Mouse (Mus musculus) liver, embryonic 13.5 days (tissue): ENCODE measurements around the gene Ubr4. TPM values are rescaled to one million over a fixed set of nuclear protein-coding genes. Genes with fewer than 3 reads are reported as not detected.

Experiments
- ATAC-seq: fragments of 200-750 bp; cut with Nextera tagmentation; 2 replicates; pipeline ENCODE4 v1.8.0; 2017; ENCODE audit warnings: low read depth, mild to moderate bottlenecking, moderate number of reproducible peaks, moderate library complexity
- DNase-seq: peaks from one replicate; pipeline ENCODE4 v3.0.0; 2022
- H3K27ac ChIP-seq: fragments of 300-500 bp; sonication (generic); 2 replicates; pipeline ENCODE4 v1.5.1; 2015; ENCODE audit warnings: moderate library complexity, mild to moderate bottlenecking, inconsistent platforms
- H3K27me3 ChIP-seq: fragments of 300-500 bp; sonication (generic); 2 replicates; pipeline ENCODE4 v1.6.1; 2015; ENCODE audit warnings: mild to moderate bottlenecking, inconsistent platforms
- H3K36me3 ChIP-seq: fragments of 300-500 bp; sonication (generic); 2 replicates; pipeline ENCODE4 v1.6.1; 2015; ENCODE audit warnings: mild to moderate bottlenecking, inconsistent platforms
- H3K4me1 ChIP-seq: fragments of 300-500 bp; sonication (generic); replicated peaks from 2 replicates; pipeline ENCODE4 v1.6.1; 2015; ENCODE audit warnings: inconsistent platforms
- H3K4me2 ChIP-seq: fragments of 300-500 bp; sonication (generic); 2 replicates; pipeline ENCODE4 v1.6.1; 2015; ENCODE audit warnings: inconsistent platforms, mild to moderate bottlenecking, moderate library complexity
- H3K4me3 ChIP-seq: fragments of 300-500 bp; sonication (generic); replicated peaks from 2 replicates; pipeline ENCODE4 v1.5.1; 2015; ENCODE audit warnings: mild to moderate bottlenecking, inconsistent platforms
- H3K9ac ChIP-seq: fragments of 300-500 bp; sonication (generic); 2 replicates; pipeline ENCODE4 v1.6.1; 2015; ENCODE audit warnings: mild to moderate bottlenecking, inconsistent platforms
- H3K9me3 ChIP-seq: fragments of 300-500 bp; sonication (generic); replicated peaks from 2 replicates; pipeline ENCODE4 v1.6.1; 2016; ENCODE audit warnings: inconsistent platforms
- WGBS: fragments of 180-500 bp; shearing (Covaris S2); methylation state at CpG from one replicate; pipeline ENCODE4 v1.1.7; 2015; ENCODE audit not compliant: insufficient replicate concordance; 5-methylcytosine and 5-hydroxymethylcytosine counted together
- polyA plus RNA-seq: library from polyadenylated mRNA; unstranded; fragments of >200 nt; fragmentation: Nextera tagmentation; extraction: Ambion mirVana; gene quantifications from 2 replicates; pipeline ENCODE4 v1.2.1, GENCODE M21; 2015

Ubr4 gene
- polyA plus RNA-seq, 1 experiment from 2014 or later: 34.5 TPM

- no peaks in the 10 kb centered on the region for H3K9me3 ChIP-seq
- peaks cover 100% of the 10 kb centered on the region for H3K36me3 ChIP-seq
- no peak overlapping the region for H3K27ac ChIP-seq
- no peaks in the 10 kb centered on the region for H3K4me1 ChIP-seq
- WGBS: 88% methylated on average over 15 of the region's 15 CpGs
- no peaks in the 10 kb centered on the region for H3K27me3 ChIP-seq
- no peak overlapping the region for H3K4me2 ChIP-seq
- ATAC-seq (no peak), DNase-seq (no peak)
- H3K9ac ChIP-seq: no peak overlapping the region
- H3K4me3 ChIP-seq: no peak overlapping the region
Measured at GRCm38 (mm10) chr4:139432966-139433765, 80.8 kb downstream of the Ubr4 start.

GRCm38 (mm10) chr4:139441244-139441643 is 88.8 kb downstream of the Ubr4 start:
- 87% methylated on average over 5 of the region's 5 CpGs for WGBS

GRCm38 (mm10) chr4:139441806-139442205 is 89.4 kb downstream of the Ubr4 start:
- H3K27me3 ChIP-seq: no peaks in the 10 kb centered on the region
- ATAC-seq: no peak
- peaks cover 98% of the 10 kb centered on the region for H3K36me3 ChIP-seq

More at GRCm38 (mm10) chr4:139441244-139441643, 88.8 kb downstream of the Ubr4 start:
- peaks cover 98% of the 10 kb centered on the region for H3K36me3 ChIP-seq
- ATAC-seq (no peak), DNase-seq (no peak)
- H3K4me2 ChIP-seq: no peak overlapping the region
- H3K9ac ChIP-seq: no peak overlapping the region
- H3K4me1 ChIP-seq: no peaks in the 10 kb centered on the region
- H3K27me3 ChIP-seq: no peaks in the 10 kb centered on the region
- H3K9me3 ChIP-seq: no peaks in the 10 kb centered on the region
- H3K4me3 ChIP-seq: no peak overlapping the region
- no peak overlapping the region for H3K27ac ChIP-seq

GRCm38 (mm10) chr4:139442391-139443355 is 90.3 kb downstream of the Ubr4 start:
- 90% methylated on average over 15 of the region's 15 CpGs for WGBS
- DNase-seq (no peak), ATAC-seq (no peak)
- H3K4me2 ChIP-seq: no peak overlapping the region
- H3K9ac ChIP-seq: no peak overlapping the region
- peaks cover 98% of the 10 kb centered on the region for H3K36me3 ChIP-seq
- H3K4me1 ChIP-seq: no peaks in the 10 kb centered on the region
- H3K9me3 ChIP-seq: no peaks in the 10 kb centered on the region
- H3K27ac ChIP-seq: no peak overlapping the region
- H3K27me3 ChIP-seq: no peaks in the 10 kb centered on the region
- H3K4me3 ChIP-seq: no peak overlapping the region

More at GRCm38 (mm10) chr4:139441806-139442205, 89.4 kb downstream of the Ubr4 start:
- WGBS: 65% methylated on average over 4 of the region's 4 CpGs
- no peak overlapping the region for H3K27ac ChIP-seq
- DNase-seq: no peak
- no peaks in the 10 kb centered on the region for H3K9me3 ChIP-seq
- H3K9ac ChIP-seq: no peak overlapping the region
- no peak overlapping the region for H3K4me2 ChIP-seq
- no peak overlapping the region for H3K4me3 ChIP-seq
- H3K4me1 ChIP-seq: no peaks in the 10 kb centered on the region

- no peak overlapping the region for H3K4me2 ChIP-seq
- no peaks in the 10 kb centered on the region for H3K4me1 ChIP-seq
- H3K27me3 ChIP-seq: no peaks in the 10 kb centered on the region
- DNase-seq (no peak), ATAC-seq (no peak)
- no peak overlapping the region for H3K4me3 ChIP-seq
- no peak overlapping the region for H3K27ac ChIP-seq
- H3K9ac ChIP-seq: no peak overlapping the region
- no peaks in the 10 kb centered on the region for H3K9me3 ChIP-seq
- WGBS: 90% methylated on average over 10 of the region's 10 CpGs
- peaks cover 98% of the 10 kb centered on the region for H3K36me3 ChIP-seq
Measured at GRCm38 (mm10) chr4:139444315-139444714, 91.9 kb downstream of the Ubr4 start.

GRCm38 (mm10) chr4:139446176-139446575 is 93.8 kb downstream of the Ubr4 start:
- no peak overlapping the region for H3K4me2 ChIP-seq
- no peak overlapping the region for H3K4me3 ChIP-seq
- H3K9ac ChIP-seq: no peak overlapping the region
- H3K4me1 ChIP-seq: no peaks in the 10 kb centered on the region
- no peak for ATAC-seq
- H3K27me3 ChIP-seq: no peaks in the 10 kb centered on the region
- no peaks in the 10 kb centered on the region for H3K9me3 ChIP-seq
- H3K36me3 ChIP-seq: peaks cover 98% of the 10 kb centered on the region
- no peak for DNase-seq
- no peak overlapping the region for H3K27ac ChIP-seq
- WGBS: 85% methylated on average over 2 of the region's 2 CpGs

- no peak for DNase-seq
- no peaks in the 10 kb centered on the region for H3K4me1 ChIP-seq
- H3K4me3 ChIP-seq: no peak overlapping the region
- no peak overlapping the region for H3K9ac ChIP-seq
- H3K9me3 ChIP-seq: no peaks in the 10 kb centered on the region
- WGBS: 82% methylated on average over 11 of the region's 11 CpGs
- no peak overlapping the region for H3K4me2 ChIP-seq
- peaks cover 98% of the 10 kb centered on the region for H3K36me3 ChIP-seq
- H3K27ac ChIP-seq: no peak overlapping the region
- no peaks in the 10 kb centered on the region for H3K27me3 ChIP-seq
- ATAC-seq: no peak
Measured at GRCm38 (mm10) chr4:139446731-139447675, 94.6 kb downstream of the Ubr4 start.

GRCm38 (mm10) chr4:139452944-139453700 is 100.7 kb downstream of the Ubr4 start:
- Histone ChIP-seq H3K9me3 (no peaks in the 10 kb centered on the region), H3K9ac (no peak overlapping the region), H3K4me2 (no peak overlapping the region), H3K4me1 (no peaks in the 10 kb centered on the region), H3K36me3 (peaks cover 100% of the 10 kb centered on the region), H3K27ac (no peak overlapping the region), H3K27me3 (no peaks in the 10 kb centered on the region), H3K4me3 (no peak overlapping the region)
- DNase-seq: no peak
- ATAC-seq: no peak
- WGBS: 89% methylated on average over 8 of the region's 8 CpGs

- Histone ChIP-seq H3K4me1 (no peaks in the 10 kb centered on the region), H3K36me3 (peaks cover 100% of the 10 kb centered on the region), H3K4me3 (no peak overlapping the region), H3K4me2 (no peak overlapping the region), H3K9ac (no peak overlapping the region), H3K9me3 (no peaks in the 10 kb centered on the region), H3K27ac (no peak overlapping the region), H3K27me3 (no peaks in the 10 kb centered on the region)
- 61% methylated on average over 6 of the region's 6 CpGs for WGBS
- DNase-seq (no peak), ATAC-seq (no peak)
Measured at GRCm38 (mm10) chr4:139454339-139454738, 101.9 kb downstream of the Ubr4 start.

- WGBS: 92% methylated on average over 15 of the region's 15 CpGs
- Histone ChIP-seq H3K27ac (no peak overlapping the region), H3K36me3 (peaks cover 100% of the 10 kb centered on the region), H3K4me2 (no peak overlapping the region), H3K9me3 (no peaks in the 10 kb centered on the region), H3K9ac (no peak overlapping the region), H3K27me3 (no peaks in the 10 kb centered on the region), H3K4me1 (no peaks in the 10 kb centered on the region), H3K4me3 (no peak overlapping the region)
- DNase-seq: no peak
- no peak for ATAC-seq
Measured at GRCm38 (mm10) chr4:139459970-139460369, 107.6 kb downstream of the Ubr4 start.
